Mouse (Mus musculus) CH12.LX (cell line): ENCODE measurements around the gene Mob1a.

Experiments used
- CTCF ChIP-seq, 2 experiments: IDR thresholded peaks in 1 of 2; conservative IDR thresholded peaks in 1 of 2; 2 replicates each; pipeline ENCODE4 v1.5.1; 2011 to 2012; ENCODE audit warnings: low read depth in 2 of 2, low read length in 2 of 2, improper control_type of control experiment in 1 of 2, inconsistent platforms in 1 of 2, mild to moderate bottlenecking in 1 of 2, moderate library complexity in 1 of 2
- EP300 ChIP-seq: IDR thresholded peaks from 2 replicates; pipeline ENCODE4 v1.6.1; 2011; ENCODE audit warnings: low read length, improper control_type of control experiment
- JUND ChIP-seq: conservative IDR thresholded peaks from 2 replicates; pipeline ENCODE4 v1.6.1; 2011; ENCODE audit warnings: low read depth, low read length, improper control_type of control experiment
- MAFK ChIP-seq: IDR thresholded peaks from 2 replicates; pipeline ENCODE4 v1.6.1; 2011; ENCODE audit warnings: low read length, improper control_type of control experiment; ENCODE audit not compliant: insufficient replicate concordance
- MAX ChIP-seq: IDR thresholded peaks from 2 replicates; pipeline ENCODE4 v1.6.1; 2011; ENCODE audit warnings: low read length, improper control_type of control experiment
- MEF2A ChIP-seq: IDR thresholded peaks from 2 replicates; pipeline ENCODE4 v1.6.1; 2014; ENCODE audit warnings: low read depth, mild to moderate bottlenecking, inconsistent platforms, low read length, improper control_type of control experiment, borderline replicate concordance
- MXI1 ChIP-seq: IDR thresholded peaks from 2 replicates; pipeline ENCODE4 v1.6.1; 2011; ENCODE audit warnings: mild to moderate bottlenecking, low read depth, low read length, improper control_type of control experiment
- POLR2A ChIP-seq: IDR thresholded peaks from 2 replicates; pipeline ENCODE4 v1.6.1; 2011; ENCODE audit warnings: low read depth, mild to moderate bottlenecking, improper control_type of control experiment, low read length
- RAD21 ChIP-seq: IDR thresholded peaks from 2 replicates; pipeline ENCODE4 v1.6.1; 2011; ENCODE audit warnings: low read depth, mild to moderate bottlenecking, low read length, improper control_type of control experiment, moderate library complexity
- SMC3 ChIP-seq: IDR thresholded peaks from 2 replicates; pipeline ENCODE4 v1.6.1; 2011; ENCODE audit warnings: low read depth, low read length, improper control_type of control experiment
- USF1 ChIP-seq: IDR thresholded peaks from 2 replicates; pipeline ENCODE4 v1.6.1; 2014; ENCODE audit warnings: low read depth, mild to moderate bottlenecking, inconsistent platforms, low read length, improper control_type of control experiment
- USF2 ChIP-seq: conservative IDR thresholded peaks from 2 replicates; pipeline ENCODE4 v1.6.1; 2011; ENCODE audit warnings: low read depth, low read length, improper control_type of control experiment
- ZC3H11A ChIP-seq: IDR thresholded peaks from 2 replicates; pipeline ENCODE4 v1.6.1; 2012; ENCODE audit warnings: low read depth, mild to moderate bottlenecking, inconsistent platforms, low read length, improper control_type of control experiment
- ZKSCAN1 ChIP-seq: IDR thresholded peaks from 2 replicates; pipeline ENCODE4 v1.6.1; 2012; ENCODE audit warnings: low read depth, inconsistent platforms, low read length, improper control_type of control experiment, borderline replicate concordance

GRCm38 (mm10) chr6:83350851-83351405 lies 25.1 kb downstream of the Mob1a start:
- TF ChIP-seq MAFK (no peak), CTCF (conservative IDR thresholded peaks at IDR 0.05 in 1 of 2, IDR thresholded peaks at IDR 0.05 in 1 of 2; ENCODE audit: low read depth in 2 of 2, low read length in 2 of 2) (no peak), ZC3H11A (no peak), MXI1 (no peak), SMC3 (no peak), ZKSCAN1 (no peak), POLR2A (no peak; the same call in 1 of the 2 replicates), RAD21 (no peak), USF2 (no peak), MEF2A (no peak), USF1 (no peak), MAX (no peak), JUND (no peak), EP300 (no peak)
